Mouse (Mus musculus) heart, adult 8-10 months (tissue): ENCODE results near the gene Fam69b. TPM values are rescaled to one million over a fixed set of nuclear protein-coding genes. Genes with fewer than 3 reads are reported as not detected.

Experiments used
- DNase-seq: peaks from one replicate; pipeline ENCODE4 v3.0.0; 2022; ENCODE audit warnings: low spot score
- total RNA-seq, 4 experiments: library from RNA; stranded (reverse); gene quantifications; 2 replicates each; pipeline ENCODE4 v1.2.4; 2022

Fam69b gene
- total RNA-seq, 4 experiments from 2014 or later, result 15.0 to 26.6 (median 20.9) TPM

DNA sequence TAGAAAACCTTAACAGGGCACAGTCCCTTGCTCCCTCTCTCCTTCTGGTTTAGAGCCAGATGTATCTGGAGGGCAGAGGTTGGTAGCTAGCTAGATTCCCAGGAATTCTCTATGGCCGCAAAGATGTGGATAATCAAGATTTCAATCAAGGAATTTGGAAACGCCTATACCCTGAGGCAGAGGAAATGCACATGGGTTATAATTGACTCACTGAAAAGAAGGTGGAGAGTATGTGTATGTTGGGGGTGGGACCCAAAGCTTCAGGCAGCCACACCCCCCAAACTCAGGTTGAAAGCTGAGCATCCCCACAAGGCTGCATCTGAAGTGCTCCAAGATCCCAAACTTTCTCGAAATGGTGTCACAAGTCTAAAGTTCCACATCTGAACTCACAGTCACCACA, 29.8 kb upstream of the Fam69b start:
- DNase-seq, result no peak

DNA sequence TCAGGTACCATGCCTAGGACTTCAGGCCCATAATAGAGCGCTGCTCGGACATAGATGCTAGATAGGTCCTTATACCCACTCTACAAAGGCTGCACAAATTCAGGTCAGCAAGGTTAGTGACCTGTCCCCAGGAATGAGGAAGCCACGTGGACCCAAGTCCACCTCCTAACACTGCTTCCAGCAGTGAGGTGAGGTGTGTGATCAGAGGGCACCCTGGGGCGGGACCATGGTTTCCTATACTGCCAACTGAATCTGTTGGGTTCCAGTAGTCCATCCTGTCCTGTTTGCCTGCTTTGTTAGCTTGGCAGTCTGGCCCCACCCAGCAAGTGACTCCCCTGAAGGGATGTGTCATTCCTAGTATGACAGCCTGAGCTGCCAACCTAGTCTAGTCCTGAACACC, 28.3 kb upstream of the Fam69b start:
- DNase-seq, result no peak

DNA sequence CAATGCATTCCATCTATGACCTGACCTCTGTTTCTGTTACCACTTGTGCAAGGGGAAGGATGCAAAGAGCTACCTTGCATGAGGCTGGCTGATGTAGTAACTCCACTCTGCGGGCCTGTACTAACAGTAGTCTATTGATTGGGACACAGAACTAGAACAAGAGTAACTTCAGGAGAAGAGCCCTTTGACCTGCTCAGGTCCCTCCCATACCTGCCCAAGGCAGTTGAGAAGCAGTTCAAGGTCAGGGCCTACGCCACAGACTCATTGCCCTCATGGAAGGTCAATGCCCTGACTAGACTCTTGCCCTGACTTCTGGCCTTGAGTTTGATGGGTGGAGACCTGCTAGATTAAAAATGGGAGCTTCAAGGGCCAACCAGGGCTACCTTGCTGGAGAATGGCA, 27.6 kb upstream of the Fam69b start:
- DNase-seq, result no peak

DNA sequence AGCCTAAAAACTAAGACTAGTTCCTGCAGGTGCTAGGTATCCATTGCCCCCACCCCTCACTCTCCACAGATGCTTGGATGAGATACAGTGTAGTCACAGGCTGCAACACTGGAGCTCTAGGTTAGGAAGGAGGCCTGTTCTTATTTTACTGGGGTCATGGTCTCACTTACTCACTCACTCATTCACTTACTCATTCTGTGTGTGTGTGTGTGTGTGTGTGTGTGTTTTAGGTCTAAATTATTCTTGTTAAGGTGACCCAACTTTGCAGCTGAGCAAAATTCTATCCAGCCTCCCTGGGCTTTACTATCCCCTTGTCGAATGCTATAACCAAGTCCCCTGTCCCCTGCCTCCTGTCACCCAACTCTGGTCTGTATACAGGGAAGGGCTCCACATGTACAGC, 26.7 kb upstream of the Fam69b start:
- no peak for DNase-seq

DNA sequence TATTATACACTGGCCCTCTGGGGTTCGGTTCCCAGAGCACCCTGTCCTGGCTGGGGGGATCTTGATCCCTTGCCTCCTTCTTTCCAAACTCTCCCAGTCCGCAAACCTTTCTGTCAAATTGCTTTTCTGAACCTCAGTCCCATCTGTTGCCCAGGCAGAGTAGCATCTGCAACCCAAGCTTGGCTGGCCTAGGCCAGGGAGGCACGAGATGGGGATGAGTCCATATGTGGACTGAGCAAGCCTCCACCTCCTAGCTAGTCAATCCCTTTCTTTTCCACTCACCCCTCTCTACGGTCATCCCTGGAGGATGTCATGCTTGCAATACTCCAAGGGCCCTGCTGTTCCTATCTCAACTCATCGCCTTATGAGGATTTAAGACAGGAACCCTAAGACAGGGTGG, 25.6 kb upstream of the Fam69b start:
- no peak for DNase-seq

DNA sequence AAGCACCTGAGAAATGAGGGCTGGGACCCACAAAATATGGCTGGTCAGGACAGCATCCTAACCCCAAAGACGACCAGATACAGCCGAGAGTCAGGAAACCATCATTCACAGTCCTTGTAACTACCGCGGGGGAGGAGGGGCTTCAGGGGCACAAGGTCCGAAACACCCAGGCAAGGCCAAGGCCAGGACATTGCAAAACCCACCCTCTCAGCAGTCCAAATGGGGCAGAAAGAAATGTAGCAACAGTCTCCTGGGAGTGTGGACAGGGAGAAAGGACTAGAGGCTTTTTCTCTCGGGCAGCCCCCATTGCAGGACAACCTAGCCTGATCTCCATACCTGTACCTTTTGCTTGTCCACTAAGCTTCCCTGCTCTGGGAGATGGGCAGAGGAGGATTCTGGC, 25.1 kb upstream of the Fam69b start:
- DNase-seq, result no peak

DNA sequence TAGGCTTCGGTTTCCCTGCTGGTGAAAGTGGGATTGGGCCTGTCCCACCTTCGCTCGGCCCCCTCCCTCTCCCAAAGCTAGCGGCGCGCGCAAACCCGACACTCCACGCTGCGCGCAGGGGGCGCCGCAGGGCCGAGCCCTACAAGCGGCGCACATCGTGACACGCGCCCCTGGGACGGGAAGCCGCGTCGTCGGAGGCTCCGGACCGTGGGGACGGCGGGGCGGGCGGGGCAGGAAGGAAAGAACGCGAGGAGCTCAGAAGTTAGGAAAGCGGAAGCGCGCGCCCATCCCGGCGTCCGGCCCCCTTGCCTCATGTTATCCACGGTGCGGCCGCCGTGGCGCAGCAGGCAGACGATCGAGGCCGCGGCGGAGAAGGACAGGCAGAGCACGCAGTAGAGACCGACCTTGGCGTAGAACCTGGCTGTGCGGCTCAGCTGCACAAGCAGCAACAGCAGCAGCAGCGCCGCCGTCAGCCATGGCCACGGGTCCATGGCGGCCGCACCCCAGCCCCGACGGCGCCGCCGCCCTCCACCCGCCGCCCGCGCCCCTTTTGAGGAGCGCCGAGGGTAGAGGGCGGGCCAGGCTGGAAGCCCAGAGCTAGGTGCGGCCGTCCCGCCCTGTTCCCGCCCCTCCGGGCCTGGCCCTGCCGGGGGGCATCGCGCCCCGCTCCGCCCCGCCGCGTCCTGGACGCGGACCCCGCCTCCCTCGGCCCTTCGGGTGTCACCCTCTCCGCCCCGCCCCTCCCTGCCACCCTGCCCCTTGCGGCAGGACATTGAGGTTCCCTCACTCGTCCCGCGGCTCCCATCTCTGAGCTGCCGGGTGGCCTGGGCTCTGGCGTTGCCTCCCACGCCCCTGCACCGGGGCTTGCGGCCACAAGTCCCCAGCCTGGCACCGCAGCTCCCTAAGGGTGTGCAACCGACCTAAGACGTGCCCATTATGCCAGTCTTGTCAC, 24.3 kb upstream of the Fam69b start, which contains the start of gene Agpat2:
Agpat2 (minus strand) TSS at position 698 of the 952 bp plus-strand sequence.
- DNase-seq, result peak; percentile 69

DNA sequence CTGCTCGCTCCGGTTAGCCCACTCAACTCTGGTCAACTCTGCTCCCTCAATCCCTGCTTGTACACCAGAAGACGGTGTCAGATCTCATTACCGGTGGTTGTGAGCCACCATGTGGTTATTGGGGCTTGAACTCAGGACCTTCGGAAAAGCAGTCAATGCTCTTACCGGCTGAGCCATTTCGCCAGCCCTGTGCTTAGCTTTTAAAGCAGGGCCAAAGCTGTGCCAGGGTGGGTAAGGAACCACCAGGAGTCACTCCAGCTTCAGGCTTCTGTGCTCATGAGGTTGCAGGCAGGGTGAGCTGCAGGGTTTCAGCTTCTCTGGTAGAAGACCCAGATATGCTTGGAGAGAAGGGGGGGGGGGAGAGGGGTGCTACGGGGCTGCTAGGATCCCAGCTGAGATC, 22.9 kb upstream of the Fam69b start:
- DNase-seq, result no peak

DNA sequence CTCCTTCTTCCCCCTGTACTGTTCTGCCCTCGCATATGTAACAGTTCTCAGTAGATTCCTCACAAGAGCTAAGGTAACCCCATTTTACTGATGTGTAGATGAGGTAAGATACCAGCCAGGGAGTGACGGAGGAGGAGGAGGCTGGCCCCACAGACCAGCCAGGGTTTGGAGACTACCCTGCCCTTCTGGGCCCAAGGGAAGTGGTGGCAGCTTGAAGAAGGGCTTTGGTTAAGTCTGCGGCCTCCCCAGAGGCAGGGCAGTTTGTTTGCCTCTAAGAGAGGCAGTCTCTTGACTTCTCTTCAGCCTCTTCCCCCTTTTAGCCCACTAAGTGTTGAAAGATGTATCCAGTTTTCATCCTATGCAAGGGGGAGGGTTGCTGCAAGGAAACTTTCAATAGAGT, 21.7 kb upstream of the Fam69b start:
- no peak for DNase-seq

DNA sequence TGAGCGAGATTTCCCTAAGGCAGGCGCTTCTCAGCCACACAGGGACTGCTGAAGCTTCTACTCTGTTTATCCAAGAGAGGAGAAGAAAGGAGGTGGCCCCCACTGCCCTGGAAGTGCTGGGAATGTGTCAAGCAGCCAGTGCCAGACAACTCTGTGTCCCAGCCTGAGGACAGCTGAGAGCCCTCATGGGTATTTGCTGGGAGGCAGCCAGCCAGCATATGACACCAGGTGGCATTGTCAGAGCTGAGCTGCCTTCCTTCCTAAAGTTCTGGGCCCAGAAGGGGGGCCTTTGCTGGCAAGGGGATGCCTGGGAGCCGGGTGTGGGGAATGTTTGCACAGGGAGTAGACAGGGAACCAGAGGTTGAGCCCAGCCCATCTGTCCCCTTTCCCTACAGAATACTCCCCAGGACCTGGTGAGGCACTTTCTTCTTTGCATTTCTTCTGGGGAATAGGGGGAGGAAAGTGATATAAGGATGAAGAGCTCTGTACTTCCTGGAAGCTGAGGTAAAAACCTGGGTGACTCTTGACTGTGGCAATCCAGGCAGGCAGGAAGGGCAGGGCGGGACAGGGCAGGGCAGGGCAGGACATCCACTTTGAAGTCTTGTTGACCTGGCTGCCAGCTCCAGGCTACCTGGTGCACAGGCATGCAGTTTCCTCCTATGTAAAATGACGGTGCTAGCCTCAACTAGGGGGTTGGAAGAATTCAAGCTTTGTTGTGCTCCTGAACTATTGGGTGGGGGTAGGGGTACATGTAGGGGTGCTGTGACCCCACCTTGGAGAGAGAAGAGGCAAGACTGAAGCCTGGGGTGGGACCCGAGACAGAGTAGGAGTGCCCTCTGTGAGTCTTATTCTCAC, 21.0 kb upstream of the Fam69b start:
- peak; percentile 61 for DNase-seq

DNA sequence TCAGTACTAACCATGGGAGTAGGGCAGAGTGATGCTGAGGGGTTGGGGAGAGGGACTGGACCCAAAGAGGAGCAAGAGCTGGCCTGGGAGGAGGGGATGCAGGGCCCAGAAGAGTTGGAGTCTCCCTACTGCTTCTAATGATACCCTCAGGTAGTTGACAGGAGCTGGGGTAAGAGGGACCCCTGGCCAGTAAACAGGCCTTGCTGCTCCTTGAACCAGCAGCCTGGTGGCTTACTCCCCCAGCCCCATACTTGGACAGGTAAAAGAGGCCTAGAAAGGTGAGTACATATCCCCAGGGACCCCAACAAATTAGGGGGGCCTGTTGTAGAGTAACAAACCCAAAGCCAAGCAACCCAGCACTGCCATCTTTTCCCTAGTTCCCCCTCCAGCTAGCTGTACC, 19.5 kb upstream of the Fam69b start:
- DNase-seq, result no peak

DNA sequence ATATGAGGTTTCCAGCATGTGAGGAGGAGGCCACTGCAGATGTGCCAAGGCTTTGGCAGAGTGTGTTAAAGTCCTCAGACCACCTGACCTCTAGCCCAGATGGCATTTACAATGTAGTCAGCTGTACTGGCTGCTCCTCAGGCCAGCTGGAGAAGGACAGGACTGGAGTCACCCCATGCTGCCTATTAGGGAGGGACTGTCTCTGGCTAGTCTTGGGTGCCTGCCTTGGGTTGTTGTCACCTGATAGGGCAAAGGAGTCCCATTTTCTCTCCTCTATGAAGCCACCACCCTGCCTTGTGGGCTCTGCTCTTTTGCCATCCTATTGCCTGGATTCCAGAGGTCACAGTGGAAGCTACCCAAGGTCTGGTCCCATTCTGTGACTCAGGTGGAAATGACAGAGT, 19.0 kb upstream of the Fam69b start:
- DNase-seq, result peak; percentile 63

DNA sequence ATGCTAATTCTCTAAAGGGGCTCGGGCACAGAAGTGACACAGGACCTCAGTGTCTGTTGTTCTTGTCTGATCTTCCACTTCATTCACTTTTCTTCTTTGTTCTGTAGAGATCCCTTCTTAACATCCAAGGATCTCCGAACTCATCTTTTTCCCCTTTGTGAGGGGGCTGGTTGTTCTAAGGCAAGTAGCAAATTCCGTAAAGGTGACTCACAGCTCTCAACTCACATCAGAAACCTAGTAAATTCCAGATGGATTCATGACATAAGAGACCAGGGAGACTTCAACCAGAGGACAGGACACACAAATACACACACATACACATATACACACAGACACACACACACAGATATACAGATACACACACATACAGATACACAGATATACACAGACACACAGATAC, 17.7 kb upstream of the Fam69b start:
- no peak for DNase-seq

DNA sequence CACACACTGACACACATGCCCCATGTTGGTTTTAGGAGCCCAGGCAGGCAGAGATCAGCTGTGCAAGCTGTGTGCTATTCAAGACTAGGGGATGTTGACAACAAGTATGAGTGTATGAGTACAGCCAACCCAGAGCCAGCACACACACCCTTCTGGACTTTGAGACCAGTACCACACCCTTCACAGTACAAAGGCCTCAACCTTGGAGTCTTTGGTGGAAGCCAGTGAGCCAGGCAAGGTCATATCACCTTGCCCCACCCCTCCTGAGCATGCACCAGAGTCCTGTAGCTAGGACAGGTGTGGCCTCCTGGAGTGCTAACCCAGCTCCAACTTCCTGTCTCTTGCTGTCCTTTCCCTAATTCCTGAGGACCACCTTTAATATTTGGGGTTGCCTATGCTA, 17.2 kb upstream of the Fam69b start:
- no peak for DNase-seq

DNA sequence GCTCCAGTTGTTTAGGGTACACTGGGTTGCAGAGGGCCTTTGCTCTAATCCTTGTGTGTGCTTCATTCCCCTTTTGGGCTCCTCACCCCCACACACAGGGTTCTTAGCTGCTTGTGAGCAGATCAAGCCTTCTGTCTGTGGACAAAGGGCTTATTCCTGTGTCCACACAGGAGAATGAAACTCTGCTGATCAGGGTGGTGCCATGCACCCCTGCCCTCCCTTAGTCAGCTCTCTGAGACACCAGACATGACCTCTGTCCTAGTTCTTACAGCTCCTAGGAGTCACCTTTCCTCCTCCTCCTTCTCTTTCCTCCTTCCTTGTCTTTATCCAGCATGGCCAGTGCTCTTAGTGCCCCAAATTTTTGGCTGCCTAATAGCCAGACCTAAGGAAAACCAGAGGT, 16.4 kb upstream of the Fam69b start:
- DNase-seq, result no peak

DNA sequence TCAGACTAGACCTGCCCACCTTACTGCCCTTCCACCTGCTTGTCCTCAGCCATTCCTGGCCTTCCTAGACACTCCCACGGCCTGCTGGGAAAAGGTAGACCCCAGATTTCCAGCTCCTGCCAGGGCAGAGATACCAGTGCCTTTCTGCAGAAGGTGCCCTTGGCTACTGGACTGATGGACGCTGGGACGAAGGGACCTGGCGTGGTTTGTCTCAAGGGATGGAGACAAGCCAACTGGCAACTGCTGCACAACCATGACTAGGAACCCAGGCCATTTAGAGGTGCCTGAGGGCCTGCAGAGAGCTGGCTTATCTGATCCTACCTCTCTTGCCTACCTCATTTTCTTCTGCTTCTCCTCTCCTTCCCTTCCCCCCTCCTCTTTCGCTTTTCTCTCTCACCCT, 13.4 kb upstream of the Fam69b start:
- no peak for DNase-seq

DNA sequence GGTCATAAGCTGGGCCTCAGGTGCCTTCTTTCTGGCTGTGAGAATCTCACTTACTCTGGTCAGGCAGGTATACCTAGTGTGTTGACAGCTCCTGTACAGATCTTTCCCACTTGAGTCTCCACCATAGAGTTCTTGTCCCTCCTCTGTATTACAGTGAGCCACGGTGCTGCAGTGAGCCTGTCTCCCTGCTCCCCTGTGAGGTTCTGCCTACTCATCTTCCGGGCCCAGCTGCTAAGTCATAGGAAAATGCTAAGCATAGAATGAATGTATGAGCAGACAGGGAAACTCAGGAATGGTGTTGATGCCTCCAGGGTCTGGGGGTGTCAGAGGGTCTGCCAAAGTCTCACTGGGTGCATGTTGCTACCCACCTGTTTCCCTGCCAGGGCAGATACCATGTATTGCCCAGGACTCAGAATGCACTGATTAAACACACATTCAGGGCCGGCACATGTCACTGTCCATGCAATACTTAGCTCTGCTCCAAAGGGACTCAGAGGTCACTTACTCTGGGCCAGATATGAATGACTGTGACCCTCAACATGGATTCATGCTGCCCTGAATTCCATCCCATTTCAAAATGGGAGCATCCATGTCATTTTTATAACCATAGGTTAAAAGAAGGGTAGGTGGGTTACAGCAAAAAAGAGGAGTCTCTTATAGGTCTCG, 12.7 kb upstream of the Fam69b start:
- DNase-seq, result no peak

DNA sequence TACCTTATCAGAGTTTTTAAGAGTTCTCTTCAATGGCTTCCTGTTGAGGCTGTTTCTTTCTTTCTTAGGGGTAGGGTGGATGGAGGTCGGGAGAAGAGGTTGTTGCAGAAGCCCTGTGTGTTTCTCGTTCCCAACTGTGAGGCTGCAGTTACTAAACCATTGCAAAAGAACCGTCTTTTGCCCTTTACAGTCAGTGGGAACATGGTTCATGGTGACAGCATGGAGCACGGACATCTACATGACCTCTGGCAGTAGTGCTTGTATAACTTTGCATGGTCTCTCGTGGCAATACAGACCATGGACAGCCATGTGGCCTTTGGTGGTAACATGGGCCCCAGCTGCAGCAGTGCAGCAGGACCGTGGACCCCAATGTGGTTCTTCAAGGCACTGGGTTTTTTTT, 10.9 kb upstream of the Fam69b start:
- no peak for DNase-seq

DNA sequence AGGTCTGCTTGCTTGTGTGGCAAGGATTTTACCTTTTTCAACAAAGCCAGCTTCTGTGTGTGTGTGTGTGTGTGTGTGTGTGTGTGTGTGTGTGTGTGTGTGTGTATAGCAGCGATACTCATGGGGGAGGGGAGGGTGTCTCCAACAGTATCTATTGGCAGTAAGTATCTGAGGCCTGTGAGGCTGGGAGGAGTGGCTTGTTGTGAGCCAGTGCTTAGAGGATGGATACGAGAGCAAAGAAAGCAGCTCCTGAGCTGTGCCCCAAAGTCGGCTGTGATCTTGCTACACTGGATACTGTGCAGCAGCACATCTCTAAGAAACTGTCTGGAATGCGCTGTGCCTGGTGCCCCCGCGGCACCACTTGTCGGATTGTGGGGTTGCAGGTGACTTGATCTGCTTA, 10.3 kb upstream of the Fam69b start:
- no peak for DNase-seq

DNA sequence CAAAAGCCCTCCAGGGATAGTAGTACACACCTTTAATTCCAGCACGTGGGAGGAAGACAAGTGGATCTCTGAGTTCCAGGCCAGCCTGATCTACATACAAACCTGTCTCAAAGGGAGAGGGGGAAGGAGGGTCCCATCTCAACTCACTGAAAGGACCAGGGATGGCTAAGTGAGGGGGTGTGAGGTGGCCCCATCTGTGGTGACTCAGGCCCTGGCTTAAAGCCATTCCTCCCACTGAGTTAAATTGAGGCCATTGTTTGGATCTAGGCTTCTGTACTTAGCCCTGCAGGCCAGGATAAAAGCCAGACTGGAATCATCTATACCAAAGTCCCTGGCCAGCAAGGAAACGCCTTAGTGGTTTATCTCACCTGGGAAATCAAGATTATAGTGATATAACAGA, 7.0 kb upstream of the Fam69b start:
- DNase-seq, result no peak

DNA sequence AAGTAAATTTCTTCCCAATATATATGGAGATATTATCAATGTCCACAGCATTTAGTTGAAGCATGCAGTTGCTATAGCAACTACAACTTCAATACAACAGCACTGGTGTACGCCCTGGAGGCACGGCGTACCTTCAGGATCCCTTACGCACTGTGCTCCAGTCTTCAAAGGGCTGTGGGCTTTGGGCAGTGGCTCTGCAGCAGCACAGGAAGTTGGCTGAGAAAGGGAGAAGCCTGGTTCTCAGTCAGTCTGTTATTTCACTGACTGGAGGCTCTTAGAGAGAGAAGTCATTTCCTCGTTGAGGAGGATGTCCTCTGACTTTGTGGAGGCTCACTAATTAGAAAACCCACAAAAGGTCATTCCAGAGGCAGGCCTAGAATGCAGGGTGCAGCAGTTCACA, 5.3 kb upstream of the Fam69b start:
- DNase-seq, result no peak

DNA sequence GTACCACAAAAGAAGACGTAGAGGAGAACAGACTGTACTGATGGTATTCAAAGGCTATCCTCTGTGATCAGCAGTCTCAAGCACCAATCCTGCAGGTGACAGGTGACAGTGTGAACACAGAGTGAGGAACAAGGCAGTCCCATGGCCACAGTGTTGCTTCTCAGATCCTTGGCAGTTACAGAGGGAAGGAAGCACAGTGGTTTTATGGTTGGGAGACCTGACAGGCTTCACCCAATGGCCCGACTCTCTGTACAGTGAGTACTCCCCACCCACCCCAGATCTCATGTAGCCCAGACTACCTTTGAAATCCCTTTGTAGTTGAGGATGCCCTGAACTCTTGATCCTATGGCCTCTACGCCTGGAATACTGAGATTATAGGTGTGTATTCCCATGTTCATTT, 2.8 kb upstream of the Fam69b start:
- no peak for DNase-seq
